Comparison of ENCODE assay signal across 7 mouse cellular contexts in the genomic region with DNA sequence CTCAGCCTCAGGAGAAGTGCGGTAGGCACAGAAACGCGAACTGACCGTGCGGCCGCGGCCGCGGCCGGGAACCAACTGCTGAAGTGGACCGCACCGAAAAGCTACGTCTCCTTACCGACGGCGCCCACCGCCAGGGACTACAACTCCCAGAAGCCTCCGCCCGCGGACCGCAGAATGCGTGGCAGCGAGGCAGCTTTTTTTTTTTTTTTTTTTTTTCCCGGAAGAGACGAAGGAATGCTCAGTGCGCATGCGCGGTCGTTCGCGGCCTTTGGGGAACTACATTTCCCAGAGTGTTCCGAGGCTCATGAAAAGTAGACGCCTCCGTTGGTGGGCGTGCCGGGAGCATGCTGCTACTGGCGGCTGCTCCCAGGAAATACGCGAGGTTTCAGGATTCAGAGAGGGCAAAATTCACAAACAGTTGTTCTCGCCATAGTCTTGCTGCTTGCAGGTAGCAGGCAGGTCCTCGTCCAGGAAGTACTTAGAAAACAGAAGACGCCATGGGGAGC. TPM values are rescaled to one million over a fixed set of nuclear protein-coding genes. Genes with fewer than 3 reads are reported as not detected.
DNase-seq lines count a peak whose midpoint lies in the region; ATAC-seq lines count a peak whose summit lies in the region.

Gene Nfxl1, minus strand, starts transcription at position 141 of the 506 bp plus-strand sequence.

- peak within 1 kb of the TSS; percentile 82 for H3K9ac ChIP-seq in intestine, embryonic 15.5 days

- no peaks in the 10 kb centered on the region; the same call in 1 of the 2 replicates for H3K4me1 ChIP-seq in intestine, embryonic 15.5 days (replicated peaks)
- peaks cover 17% of the 10 kb centered on the region for H3K4me1 ChIP-seq in midbrain, embryonic 10.5 days

- H3K36me3 ChIP-seq in intestine, embryonic 15.5 days = peaks cover 3% of the 10 kb centered on the region; the same call in 1 of the 2 replicates
- H3K36me3 ChIP-seq in midbrain, embryonic 10.5 days = peaks cover 16% of the 10 kb centered on the region

- H3K27ac ChIP-seq in intestine, embryonic 15.5 days = peak within 1 kb of the TSS; percentile 73; the same call in 1 of the 2 replicates
- H3K27ac ChIP-seq in midbrain, embryonic 10.5 days (replicated peaks) = peak within 1 kb of the TSS; percentile 95

- ATAC-seq in intestine, embryonic 15.5 days = peak; percentile 97

- DNase-seq in adrenal gland, adult 2 months = peak; percentile 97
- DNase-seq in embryo, embryonic 11.5 days (ENCODE audit: low read depth, low spot score) = peak; percentile 99
- DNase-seq in gastrocnemius, postnatal 36 days = peak; percentile 93 to 96
- DNase-seq in left cerebral cortex, postnatal 25 days (ENCODE audit: low spot score in 2 of 2) = peak; percentile 95 to 98
- DNase-seq in midbrain, embryonic 10.5 days (ENCODE audit: low spot score) = peak; percentile 95
- DNase-seq in right cerebral cortex, postnatal 4 days = peak; percentile 99

- intact Hi-C loops in gastrocnemius, postnatal 36 days (cut with DNase I) = no loop called here
- intact Hi-C loops in left cerebral cortex, postnatal 25 days (cut with DNase I) = loop anchor here (2.0 to 5.0 kb wide), 2 partner anchors 199 to 357 kb away; no protein-coding TSS in a partner anchor

- peak within 1 kb of the TSS; percentile 82 for H3K4me3 ChIP-seq in intestine, embryonic 15.5 days (replicated peaks)
- H3K4me3 ChIP-seq in midbrain, embryonic 10.5 days = peak within 1 kb of the TSS; percentile 93

- no peaks in the 10 kb centered on the region for H3K27me3 ChIP-seq in intestine, embryonic 15.5 days (replicated peaks)
- no peaks in the 10 kb centered on the region for H3K27me3 ChIP-seq in midbrain, embryonic 10.5 days (ENCODE audit: low read depth, poor library complexity, severe bottlenecking)

- peak within 1 kb of the TSS; percentile 90 for H3K4me2 ChIP-seq in intestine, embryonic 15.5 days (replicated peaks)

- 0% methylated on average over 42 of the region's 42 CpGs for WGBS in intestine, embryonic 15.5 days
- 0% methylated on average over 42 of the region's 42 CpGs for WGBS in midbrain, embryonic 10.5 days

- 0 out of 2 replicates have a peak, but pooled peaks cover 6% of the 10 kb centered on the region for H3K9me3 ChIP-seq in intestine, embryonic 15.5 days
- no peaks in the 10 kb centered on the region for H3K9me3 ChIP-seq in midbrain, embryonic 10.5 days (replicated peaks)

RNA-seq across cellular contexts. Expression of gene Nfxl1, which starts in this region (rescaled TPM):
- total RNA-seq in adrenal gland, adult 2 months (2021) = 10 to 100 TPM in 1 of 2 experiments, 1 to 10 TPM in 1; 9.9 to 11.7 TPM
- 2.7 and 3.7 TPM in 2 replicates for polyA plus RNA-seq in adrenal gland, adult 2 months (2012; rRNA removed)
- total RNA-seq in gastrocnemius, postnatal 36 days (2021) = 1 to 10 TPM; 3.8 to 4.7 TPM
- 14.0 and 14.7 TPM in 2 replicates for polyA plus RNA-seq in intestine, embryonic 15.5 days (2015; fragmentation: Nextera tagmentation; extraction: Ambion mirVana)
- 10 to 100 TPM; 16.0 to 18.0 TPM for total RNA-seq in left cerebral cortex, postnatal 25 days (2021)
- polyA plus RNA-seq in midbrain, embryonic 10.5 days (2016; fragmentation: Nextera tagmentation; extraction: Ambion mirVana) = 17.8 and 20.4 TPM in 2 replicates

Comparison
In these comparisons a context has a peak if more than half of its experiments do, and no peak if none do; other contexts are left out.
1. Peak in every context shown above with its lines: DNase-seq, ATAC-seq, H3K4me3 ChIP-seq and H3K27ac ChIP-seq.